Mouse (Mus musculus): ENCODE measurements around the gene Ghrhr.

Ghrhr gene

GRCm38 (mm10) chr6:55376076-55376475 is at the start of gene Ghrhr:
TSS of gene Ghrhr (plus strand) at chr6:55376295.
- no peak for DNase-seq

GRCm38 (mm10) chr6:55326299-55326698 is 49.8 kb upstream of the Ghrhr start:
- DNase-seq, result no peak

- DNase-seq, result no peak
Measured at GRCm38 (mm10) chr6:55327326-55327725, 48.8 kb upstream of the Ghrhr start.

- peak; percentile 75 to 80 for DNase-seq
Measured at GRCm38 (mm10) chr6:55328179-55328578, 47.9 kb upstream of the Ghrhr start.

GRCm38 (mm10) chr6:55331315-55331714 is 44.8 kb upstream of the Ghrhr start:
- no peak for DNase-seq

GRCm38 (mm10) chr6:55332100-55332772 is 43.9 kb upstream of the Ghrhr start:
- no peak for DNase-seq

- no peak for DNase-seq
Measured at GRCm38 (mm10) chr6:55332773-55333109, 43.4 kb upstream of the Ghrhr start.

- DNase-seq, result peak; percentile 89 to 92
Measured at GRCm38 (mm10) chr6:55335989-55336514, 40.0 kb upstream of the Ghrhr start, which contains the start of gene Aqp1. TSS of gene Aqp1 (plus strand) at chr6:55336432.

GRCm38 (mm10) chr6:55337242-55337641 is 38.9 kb upstream of the Ghrhr start:
- DNase-seq, result peak; percentile 48 to 57

GRCm38 (mm10) chr6:55338077-55338476 is 38.0 kb upstream of the Ghrhr start:
- DNase-seq, result peak; percentile 90 to 95

- no peak for DNase-seq
Measured at GRCm38 (mm10) chr6:55338934-55339825, 36.9 kb upstream of the Ghrhr start.

GRCm38 (mm10) chr6:55341688-55342087 is 34.4 kb upstream of the Ghrhr start:
- DNase-seq, result peak in 1 of 2 experiments; percentile 13

- no peak for DNase-seq
Measured at GRCm38 (mm10) chr6:55342328-55342727, 33.8 kb upstream of the Ghrhr start.

GRCm38 (mm10) chr6:55343446-55343845 is 32.6 kb upstream of the Ghrhr start:
- DNase-seq, result no peak

GRCm38 (mm10) chr6:55344291-55345016 is 31.6 kb upstream of the Ghrhr start:
- no peak for DNase-seq

GRCm38 (mm10) chr6:55345264-55345663 is 30.8 kb upstream of the Ghrhr start:
- DNase-seq, result peak in 1 of 2 experiments; percentile 54

- no peak for DNase-seq
Measured at GRCm38 (mm10) chr6:55346491-55346890, 29.6 kb upstream of the Ghrhr start.

GRCm38 (mm10) chr6:55347711-55348571 is 28.2 kb upstream of the Ghrhr start:
- peak in 1 of 2 experiments; percentile 38 for DNase-seq

GRCm38 (mm10) chr6:55349231-55349630 is 26.9 kb upstream of the Ghrhr start:
- DNase-seq, result no peak

GRCm38 (mm10) chr6:55350383-55350952 is 25.6 kb upstream of the Ghrhr start:
- DNase-seq, result no peak

- DNase-seq, result peak; percentile 44 to 47
Measured at GRCm38 (mm10) chr6:55351712-55352111, 24.4 kb upstream of the Ghrhr start.

All from kidney, postnatal 36 days (tissue).